ENCODE assay signal across 19 mouse cellular contexts in genomic region chr3:132096296-132096695, GRCm38 (mm10). TPM values are rescaled to one million over a fixed set of nuclear protein-coding genes. Genes with fewer than 3 reads are reported as not detected.
DNase-seq lines count a peak whose midpoint lies in the region; ATAC-seq and TF ChIP-seq lines count a peak whose summit lies in the region.
"Had no signal": no experiment of that assay in that cellular context is flagged by ENCODE, and none has a peak within 500 bp of the region (broad histone marks: within the 10 kb centered on the region; RNA-seq: fewer than 3 reads in every experiment).

No protein-coding gene starts in this region.

- no peaks in the 10 kb centered on the region for H3K27me3 ChIP-seq in forebrain, embryonic 14.5 days (replicated peaks; ENCODE audit: control insufficient read depth, insufficient read depth, low read length)
- H3K27me3 ChIP-seq in forebrain, embryonic 12.5 days, result no peaks in the 10 kb centered on the region
- H3K27me3 ChIP-seq in kidney, adult 2 months (replicated peaks; ENCODE audit: control insufficient read depth, insufficient read depth, low read length), result no peaks in the 10 kb centered on the region
- H3K27me3 ChIP-seq in kidney, embryonic 14.5 days (ENCODE audit: control insufficient read depth, insufficient read depth, low read length), result no peaks in the 10 kb centered on the region
- H3K27me3 ChIP-seq: embryonic facial prominence, embryonic 15.5 days; hindbrain, embryonic 12.5 days; stomach, embryonic 15.5 days had no signal

- 72% methylated on average over 6 of the region's 6 CpGs for WGBS in forebrain, embryonic 14.5 days
- 86% methylated on average over 6 of the region's 6 CpGs for WGBS in forebrain, embryonic 12.5 days
- WGBS in kidney, adult 2 months, result 57% methylated on average over 6 of the region's 6 CpGs
- WGBS in kidney, embryonic 14.5 days, result 63% methylated on average over 6 of the region's 6 CpGs

- TF ChIP-seq POLR2A in kidney, adult 2 months (IDR thresholded peaks at IDR 0.05; ENCODE audit: low read depth, low read length), result no peak
- TF ChIP-seq POLR2A in brain, embryonic 14.5 days (IDR thresholded peaks at IDR 0.05; ENCODE audit: borderline replicate concordance, extremely low read depth, insufficient read depth, insufficient read length, poor library complexity, severe bottlenecking), result no peak

- H3K4me3 ChIP-seq in forebrain, embryonic 14.5 days (ENCODE audit: low read depth, low read length), result no peak overlapping the region
- H3K4me3 ChIP-seq in forebrain, embryonic 12.5 days (replicated peaks), result no peak overlapping the region
- H3K4me3 ChIP-seq in kidney, adult 2 months (ENCODE audit: insufficient read depth, low read depth, low read length), result no peak overlapping the region
- no peak overlapping the region for H3K4me3 ChIP-seq in kidney, embryonic 14.5 days (ENCODE audit: low read length)
- H3K4me3 ChIP-seq: embryonic facial prominence, embryonic 15.5 days; hindbrain, embryonic 12.5 days; layer of hippocampus, adult 2 months; stomach, embryonic 15.5 days had no signal

- no peak overlapping the region for H3K4me2 ChIP-seq in forebrain, embryonic 14.5 days (ENCODE audit: low read length)
- no peak overlapping the region for H3K4me2 ChIP-seq in forebrain, embryonic 12.5 days
- no peak overlapping the region for H3K4me2 ChIP-seq in kidney, embryonic 14.5 days (replicated peaks; ENCODE audit: low read depth, low read length)
- H3K4me2 ChIP-seq: embryonic facial prominence, embryonic 15.5 days; hindbrain, embryonic 12.5 days; stomach, embryonic 15.5 days had no signal

- peak; percentile 2 for DNase-seq in forebrain, embryonic 14.5 days (ENCODE audit: low spot score)
- DNase-seq in kidney, adult 2 months, result peak; percentile 71
- peak; percentile 14 for DNase-seq in adipocyte (ENCODE audit: low spot score)
- peak; percentile 34 for DNase-seq in brain, embryonic 14.5 days (ENCODE audit: low read depth)
- DNase-seq in thymus, postnatal 4 days, result no peak
- DNase-seq in testis, postnatal 14 days (ENCODE audit: low spot score), result no peak
- DNase-seq: cerebellum, adult 8-10 months; gastrocnemius, postnatal 10 days; heart, adult 11 months; retina, postnatal 1 day; thymus, adult 2 months had no signal

- H3K36me3 ChIP-seq in forebrain, embryonic 14.5 days (ENCODE audit: control insufficient read depth, insufficient read depth, low read length), result no peaks in the 10 kb centered on the region
- H3K36me3 ChIP-seq in forebrain, embryonic 12.5 days (replicated peaks), result no peaks in the 10 kb centered on the region
- no peaks in the 10 kb centered on the region for H3K36me3 ChIP-seq in kidney, adult 2 months (ENCODE audit: control insufficient read depth, insufficient read depth, low read length)
- no peaks in the 10 kb centered on the region for H3K36me3 ChIP-seq in kidney, embryonic 14.5 days (ENCODE audit: control insufficient read depth, insufficient read depth, low read length)
- H3K36me3 ChIP-seq: embryonic facial prominence, embryonic 15.5 days; hindbrain, embryonic 12.5 days; stomach, embryonic 15.5 days had no signal

- no peaks in the 10 kb centered on the region for H3K4me1 ChIP-seq in forebrain, embryonic 14.5 days (ENCODE audit: control insufficient read depth, insufficient read depth, low read length)
- no peaks in the 10 kb centered on the region for H3K4me1 ChIP-seq in forebrain, embryonic 12.5 days
- H3K4me1 ChIP-seq in kidney, adult 2 months (ENCODE audit: control insufficient read depth, insufficient read depth, low read length), result no peaks in the 10 kb centered on the region
- H3K4me1 ChIP-seq in kidney, embryonic 14.5 days (ENCODE audit: control insufficient read depth, insufficient read depth, low read length), result no peaks in the 10 kb centered on the region
- H3K4me1 ChIP-seq: embryonic facial prominence, embryonic 15.5 days; hindbrain, embryonic 12.5 days; stomach, embryonic 15.5 days had no signal

- TF ChIP-seq CTCF in kidney, adult 2 months (conservative IDR thresholded peaks at IDR 0.05; ENCODE audit: insufficient read depth, insufficient read length, low read depth, low read length), result no peak
- TF ChIP-seq CTCF in brain, embryonic 14.5 days (IDR thresholded peaks at IDR 0.05; ENCODE audit: borderline replicate concordance, extremely low read depth, insufficient read depth, insufficient read length), result no peak

- no peaks in the 10 kb centered on the region for H3K9me3 ChIP-seq in forebrain, embryonic 14.5 days (replicated peaks; ENCODE audit: control insufficient read depth, low read length)
- H3K9me3 ChIP-seq in forebrain, embryonic 12.5 days, result no peaks in the 10 kb centered on the region
- H3K9me3 ChIP-seq in kidney, embryonic 14.5 days (ENCODE audit: control insufficient read depth, low read length), result no peaks in the 10 kb centered on the region
- H3K9me3 ChIP-seq: embryonic facial prominence, embryonic 15.5 days; hindbrain, embryonic 12.5 days; stomach, embryonic 15.5 days had no signal

- no peak overlapping the region for H3K27ac ChIP-seq in forebrain, embryonic 14.5 days (ENCODE audit: low read depth, low read length)
- H3K27ac ChIP-seq in forebrain, embryonic 12.5 days, result no peak overlapping the region
- H3K27ac ChIP-seq in kidney, adult 2 months (ENCODE audit: insufficient read depth, low read depth, low read length), result no peak overlapping the region
- no peak overlapping the region for H3K27ac ChIP-seq in kidney, embryonic 14.5 days (ENCODE audit: low read depth, low read length)
- H3K27ac ChIP-seq: embryonic facial prominence, embryonic 15.5 days; hindbrain, embryonic 12.5 days; layer of hippocampus, adult 2 months; liver, embryonic 14.5 days; stomach, embryonic 15.5 days had no signal

- H3K9ac ChIP-seq in forebrain, embryonic 14.5 days (ENCODE audit: low read length), result no peak overlapping the region
- no peak overlapping the region for H3K9ac ChIP-seq in forebrain, embryonic 12.5 days
- no peak overlapping the region for H3K9ac ChIP-seq in kidney, embryonic 14.5 days (ENCODE audit: low read depth, low read length)
- H3K9ac ChIP-seq: embryonic facial prominence, embryonic 15.5 days; hindbrain, embryonic 12.5 days; liver, embryonic 14.5 days; stomach, embryonic 15.5 days had no signal

- ATAC-seq in forebrain, embryonic 14.5 days, result no peak
- ATAC-seq in forebrain, embryonic 12.5 days (ENCODE audit: low FRiP score), result no peak
- ATAC-seq in kidney, embryonic 14.5 days (ENCODE audit: low FRiP score, low TSS enrichment), result no peak
- ATAC-seq: inflammation-experienced regulatory T-cells, adult 6 months had no signal

RNA-seq across cellular contexts. Expression of gene Dkk2, which starts 11.2 kb away (rescaled TPM):
- polyA plus RNA-seq in forebrain, embryonic 14.5 days (2014; fragmentation: Nextera tagmentation; extraction: Ambion mirVana), result 0.79 and 1.6 TPM in 2 replicates
- polyA plus RNA-seq in forebrain, embryonic 12.5 days (2016; fragmentation: Nextera tagmentation; extraction: Ambion mirVana), result 7.6 and 11.8 TPM in 2 replicates
- 11.8 and 12.3 TPM in 2 replicates for polyA plus RNA-seq in kidney, adult 2 months (2012; rRNA removed)
- polyA plus RNA-seq in kidney, embryonic 14.5 days (2014; fragmentation: Nextera tagmentation; extraction: Ambion mirVana), result 6.7 and 9.6 TPM in 2 replicates
- 1.6 and 2.6 TPM in 2 replicates for polyA plus RNA-seq in brain, embryonic 14.5 days (2012; rRNA removed)

Comparison
In these comparisons a context has a peak if more than half of its experiments do, and no peak if none do; other contexts are left out.
1. DNase-seq: peak in forebrain, embryonic 14.5 days (single experiment), kidney, adult 2 months (single experiment), adipocyte (single experiment) and brain, embryonic 14.5 days (single experiment); none in thymus, postnatal 4 days (single experiment) and testis, postnatal 14 days (single experiment).